Mouse (Mus musculus) embryo, embryonic 11 days (tissue): ENCODE data around the gene Otud1.

Experiments
- DNase-seq: peaks from one replicate; pipeline ENCODE4 v3.0.0-alpha.2; 2015

The Otud1 gene

DNA sequence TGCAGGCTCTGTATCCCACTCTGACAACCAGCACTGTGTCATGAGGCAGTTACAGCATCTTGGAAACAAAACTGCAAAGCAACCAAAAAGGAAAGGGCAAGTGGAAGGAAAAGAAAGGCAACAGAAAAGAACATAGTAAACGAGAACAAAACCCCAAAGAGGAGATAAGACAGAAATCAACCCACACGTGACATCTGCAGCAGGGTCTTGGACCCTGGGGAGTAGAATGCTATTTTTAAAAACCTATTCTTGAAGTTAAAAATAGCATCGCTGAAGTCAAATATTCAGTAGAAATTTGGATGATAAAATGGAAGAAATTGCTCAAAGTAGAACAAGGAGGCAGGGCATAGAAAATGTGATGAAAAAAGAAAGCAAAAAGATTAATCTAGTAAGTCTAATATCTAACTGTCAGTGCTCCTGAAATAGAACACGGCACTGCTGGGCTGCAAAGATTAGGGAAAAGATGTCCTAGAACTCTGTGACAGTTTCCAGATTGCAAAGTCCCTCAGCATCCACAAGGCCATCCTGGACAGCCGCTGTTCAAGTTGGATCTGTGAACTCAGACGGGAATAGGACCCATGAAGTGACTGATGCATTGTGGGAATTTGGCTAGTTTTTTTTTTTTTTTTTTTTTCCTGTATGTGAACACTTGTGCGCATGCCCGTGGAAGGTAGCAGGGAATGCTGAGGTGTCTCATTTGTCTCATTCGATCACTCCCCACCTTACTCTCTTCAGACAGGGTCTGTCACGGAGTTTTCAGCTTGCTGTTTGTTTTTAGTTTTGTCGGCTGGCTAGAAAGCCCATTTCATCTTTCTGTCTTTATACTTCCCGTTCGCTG, 13.5 kb downstream of the Otud1 start:
- no peak for DNase-seq

DNA sequence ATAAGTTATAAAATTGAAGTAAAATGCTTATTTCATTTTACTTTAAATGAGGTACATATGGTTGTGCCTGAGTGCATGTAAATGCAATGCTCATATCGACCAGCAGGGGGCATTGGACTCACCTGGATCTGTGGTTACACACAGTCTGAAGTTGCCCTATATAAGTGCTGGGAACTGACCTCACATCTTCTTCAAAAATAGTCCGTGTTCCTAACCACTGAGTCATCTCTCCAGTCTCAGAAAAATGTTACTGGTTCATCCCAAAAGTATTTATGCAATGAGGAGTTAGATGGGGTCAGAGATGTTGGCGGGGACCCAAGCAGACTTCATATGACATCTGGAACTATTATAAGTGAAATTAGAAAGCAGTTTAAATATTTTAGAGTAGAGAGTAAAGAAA, 25.4 kb downstream of the Otud1 start:
- no peak for DNase-seq

DNA sequence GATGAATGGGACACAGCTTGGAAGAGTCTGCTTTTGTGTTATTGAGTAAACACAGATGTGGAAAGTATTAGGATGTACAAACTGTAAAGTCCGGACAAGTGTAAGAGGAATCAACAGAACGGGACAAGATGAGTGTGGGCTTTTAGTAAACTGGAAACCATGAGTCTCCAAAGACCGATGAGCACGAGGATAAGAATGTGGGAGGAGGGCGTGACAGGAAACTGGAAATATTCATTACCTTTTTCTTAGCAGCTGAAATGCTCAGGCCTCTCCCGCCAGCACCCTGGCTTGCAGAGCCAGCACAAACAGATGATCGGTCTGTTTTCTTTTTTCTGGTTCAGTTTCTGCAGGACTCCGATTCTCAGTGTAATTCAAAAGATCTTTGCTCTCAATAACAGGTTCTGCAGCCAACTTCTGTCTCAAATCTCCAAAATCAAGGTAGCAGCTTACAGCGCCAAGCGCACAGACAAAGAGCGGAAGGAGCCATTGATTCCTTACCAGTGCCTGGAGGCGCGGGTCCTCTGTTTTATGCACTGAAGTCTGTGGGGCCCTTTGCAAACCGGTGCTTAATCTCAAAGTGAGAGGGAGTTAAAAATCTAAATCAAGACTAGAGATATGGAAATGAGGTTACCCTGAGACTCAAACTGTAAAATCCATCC, 28.1 kb downstream of the Otud1 start:
- no peak for DNase-seq

DNA sequence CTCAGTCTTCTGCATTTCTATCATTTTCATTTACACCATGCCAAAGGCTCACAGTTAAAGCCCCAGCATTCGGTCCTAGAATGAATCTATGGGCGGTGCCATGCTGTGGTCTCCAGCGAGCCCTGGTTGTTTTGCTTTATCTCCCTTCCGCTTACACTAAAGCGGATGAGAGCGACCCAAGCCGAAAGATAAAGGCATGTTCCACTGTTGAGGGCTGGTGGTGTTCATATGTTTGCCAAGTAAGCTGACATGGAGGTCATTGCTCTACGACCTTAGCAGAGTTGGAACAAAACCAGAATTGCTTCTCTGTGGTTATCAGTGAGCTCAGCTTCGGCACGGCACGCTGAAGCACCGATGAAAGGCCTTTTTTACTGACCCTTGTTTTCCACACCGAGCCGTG, 32.5 kb downstream of the Otud1 start:
- DNase-seq = no peak

DNA sequence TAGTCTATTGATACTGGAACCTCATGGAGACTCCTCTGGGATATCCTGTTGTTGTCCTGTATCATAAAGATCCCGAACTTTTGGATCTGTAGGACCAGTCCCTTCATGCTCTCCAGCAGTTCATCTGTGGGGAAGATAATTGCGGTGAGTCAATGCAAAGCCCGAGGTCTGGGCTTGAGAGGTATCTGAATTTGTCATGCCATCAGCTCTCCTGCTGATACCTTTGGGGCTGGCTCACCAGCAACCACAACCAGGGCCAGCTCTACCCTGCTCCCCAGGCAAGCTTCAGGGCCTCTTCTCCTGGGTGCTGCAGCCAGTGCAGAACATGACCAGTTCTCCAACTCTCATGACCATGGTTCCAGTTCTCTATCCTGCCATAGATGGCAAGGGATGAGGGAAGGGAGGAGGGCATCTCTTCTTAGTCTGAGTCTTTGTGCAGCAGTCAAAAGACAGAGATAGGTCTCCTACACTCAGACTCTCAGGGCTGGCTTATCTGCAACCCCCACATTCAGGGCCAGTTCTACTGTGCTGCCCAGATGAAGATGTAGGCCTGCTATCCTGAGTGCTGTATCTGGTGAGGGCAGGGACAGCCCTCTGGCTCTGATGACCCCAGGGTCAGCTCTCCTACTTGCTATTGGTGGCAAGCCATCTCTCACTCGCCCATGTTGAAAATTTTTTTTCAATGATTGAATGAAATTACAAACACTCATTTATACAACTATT, 42.2 kb downstream of the Otud1 start:
- DNase-seq = no peak

DNA sequence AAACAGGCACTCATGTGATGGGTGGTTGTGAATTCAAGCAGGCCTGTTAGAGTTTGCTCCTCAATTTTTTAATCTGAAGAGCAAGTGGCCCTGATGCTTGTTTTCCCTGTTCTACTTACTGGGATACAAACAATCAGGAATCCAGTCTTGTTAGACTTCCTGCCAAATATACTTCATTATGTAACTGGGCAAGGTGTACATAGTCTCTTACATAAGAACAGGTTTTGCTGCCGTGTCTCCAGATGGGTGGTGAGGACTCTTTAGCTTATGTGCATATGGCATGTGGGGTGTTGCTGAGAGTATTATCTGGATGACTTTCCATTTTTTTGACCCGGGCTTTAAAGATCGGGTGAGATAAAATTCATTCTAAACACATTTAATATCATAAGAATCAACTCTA, 43.8 kb downstream of the Otud1 start:
- DNase-seq = no peak

DNA sequence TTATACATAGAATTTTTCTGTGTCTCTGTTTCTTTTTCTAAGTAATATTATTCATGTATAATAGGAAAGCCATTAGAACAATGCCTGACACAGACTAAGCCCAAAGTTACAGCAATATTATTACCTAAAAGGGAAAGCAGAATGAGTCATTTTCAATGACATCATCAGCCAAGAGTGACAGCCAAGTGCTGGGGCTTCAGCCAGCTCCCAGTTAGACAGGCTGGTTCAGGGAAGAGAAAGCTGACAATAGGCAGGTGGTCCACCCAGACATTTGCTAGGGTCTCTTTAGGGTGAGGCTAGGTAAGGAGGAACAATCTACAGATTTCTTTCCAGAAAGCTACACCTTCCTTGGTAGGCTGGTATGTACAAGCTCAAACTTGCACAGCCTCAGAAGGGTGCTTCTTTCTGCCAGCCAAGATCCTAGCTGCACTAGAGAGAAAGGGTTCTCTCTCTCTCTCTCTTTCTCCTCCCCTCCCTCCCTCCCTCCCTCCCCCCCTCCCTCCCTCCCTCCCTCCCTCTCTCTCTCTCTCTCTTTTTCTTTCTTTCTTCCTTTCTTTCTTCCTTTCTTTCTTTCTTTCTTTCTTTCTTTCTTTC, 45.6 kb downstream of the Otud1 start:
- no peak for DNase-seq

DNA sequence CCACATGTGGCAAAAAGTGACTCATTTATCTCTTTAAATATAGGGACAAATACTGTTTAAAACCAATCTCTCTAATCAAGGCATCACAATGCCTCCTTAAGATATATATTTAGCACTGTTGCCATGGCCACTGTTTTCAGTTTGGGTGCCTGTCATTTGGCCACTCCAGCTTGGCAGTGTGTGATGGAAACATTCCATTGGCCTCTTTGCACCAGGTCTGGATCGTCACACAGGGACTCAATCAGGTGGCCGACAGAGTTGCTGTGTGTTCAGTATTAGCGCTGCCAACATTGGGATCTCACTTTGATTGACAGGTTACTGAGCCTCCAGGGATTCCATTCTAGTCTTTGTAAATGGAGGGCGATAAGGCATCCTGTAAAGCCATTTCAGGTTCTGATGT, 46.1 kb downstream of the Otud1 start:
- DNase-seq = no peak

DNA sequence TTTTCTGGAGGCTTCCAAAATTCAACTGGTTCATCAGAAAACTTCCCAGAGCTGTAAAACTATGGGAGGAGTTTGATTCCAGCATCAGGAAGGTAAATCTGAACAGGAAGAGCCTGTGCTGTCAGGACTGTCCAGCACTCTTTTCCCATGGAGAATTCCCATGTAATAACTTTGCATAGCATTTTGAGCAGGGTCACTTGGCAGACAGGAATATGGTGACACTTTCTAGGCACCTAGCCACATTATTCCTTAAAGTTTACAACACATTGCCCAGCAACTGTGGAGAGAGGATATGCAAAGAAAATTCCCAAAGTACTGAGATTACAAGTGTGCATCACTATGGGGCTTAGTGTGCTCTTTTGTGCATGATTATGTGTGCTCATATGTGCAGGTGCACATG, 46.7 kb downstream of the Otud1 start:
- no peak for DNase-seq

DNA sequence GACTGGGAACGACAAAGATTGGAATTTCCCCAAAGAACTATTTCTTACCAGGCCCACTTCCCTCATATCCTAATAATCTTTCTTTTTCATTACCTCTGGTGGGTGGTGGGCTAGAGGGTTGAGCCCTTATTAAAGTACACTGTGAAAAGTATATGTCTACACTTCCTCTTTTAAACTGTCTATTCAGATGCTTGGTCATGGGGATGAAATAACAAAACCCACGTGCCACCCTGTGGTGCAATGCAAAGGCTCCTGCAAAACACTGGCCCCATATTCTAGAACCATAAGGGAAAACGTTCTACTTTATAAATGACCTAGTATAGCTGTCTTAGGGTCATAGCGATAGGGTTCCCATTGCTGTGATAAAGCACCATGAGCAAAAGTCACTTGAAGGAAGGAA, 49.3 kb downstream of the Otud1 start:
- no peak for DNase-seq
